Mouse (Mus musculus) thymus, adult 2 months (tissue): ENCODE results near the gene Agap3.

Experiments
- CTCF ChIP-seq: fragments of 200-500 bp; IDR thresholded peaks from 2 replicates; pipeline ENCODE4 v1.5.1; 2012; ENCODE audit warnings: mild to moderate bottlenecking, control low read depth, low read length, moderate library complexity, borderline replicate concordance; ENCODE audit not compliant: control insufficient read depth, poor library complexity, insufficient read depth; ENCODE audit errors: extremely low read depth
- POLR2A ChIP-seq: fragments of 200-500 bp; IDR thresholded peaks from 2 replicates; pipeline ENCODE4 v1.6.1; 2012; ENCODE audit warnings: mild to moderate bottlenecking, low read length, control low read depth, moderate library complexity; ENCODE audit not compliant: control insufficient read depth, poor library complexity, insufficient read depth; ENCODE audit errors: extremely low read depth

GRCm38 (mm10) chr5:24470600-24470999, 18.6 kb downstream of the Agap3 start:
- TF ChIP-seq POLR2A: no peak
- TF ChIP-seq CTCF: peak; percentile 90
